In genomic region chr11:76217390-76217800, GRCm38 (mm10) we compare ENCODE assay signal across 8 mouse cellular contexts. TPM values are rescaled to one million over a fixed set of nuclear protein-coding genes. Genes with fewer than 3 reads are reported as not detected.
DNase-seq lines count a peak whose midpoint lies in the region; ATAC-seq and TF ChIP-seq lines count a peak whose summit lies in the region.

Gene Dbil5 (plus strand): TSS chr11:76217608.
Gene Gemin4 (minus strand): TSS chr11:76217664.

- peak within 1 kb of the TSS; percentile 87 for H3K9ac ChIP-seq in heart, embryonic 15.5 days
- H3K9ac ChIP-seq in liver, embryonic 14.5 days (replicated peaks) = peak within 1 kb of the TSS; percentile 81
- peak within 1 kb of the TSS; percentile 95 for H3K9ac ChIP-seq in neural tube, embryonic 11.5 days (ENCODE audit: low read length)
- H3K9ac ChIP-seq in stomach, postnatal 0 days (ENCODE audit: low read length) = peak within 1 kb of the TSS; percentile 90

- TF ChIP-seq CTCF in liver, embryonic 14.5 days (IDR thresholded peaks at IDR 0.05; ENCODE audit: low read depth) = peak; percentile 99
- peak; percentile 99 for TF ChIP-seq CTCF in stomach, postnatal 0 days (IDR thresholded peaks at IDR 0.05; ENCODE audit: low read depth)

- no peaks in the 10 kb centered on the region for H3K9me3 ChIP-seq in forebrain, embryonic 10.5 days
- no peaks in the 10 kb centered on the region for H3K9me3 ChIP-seq in heart, embryonic 15.5 days (replicated peaks)
- no peaks in the 10 kb centered on the region for H3K9me3 ChIP-seq in liver, embryonic 14.5 days (ENCODE audit: control insufficient read depth, low read length)
- no peaks in the 10 kb centered on the region for H3K9me3 ChIP-seq in neural tube, embryonic 11.5 days (ENCODE audit: control insufficient read depth, low read length)
- H3K9me3 ChIP-seq in stomach, postnatal 0 days (ENCODE audit: control insufficient read depth, low read length) = no peaks in the 10 kb centered on the region

- under 1% methylated on average over 35 of the region's 35 CpGs for WGBS in forebrain, embryonic 10.5 days
- under 1% methylated on average over 35 of the region's 35 CpGs for WGBS in heart, embryonic 15.5 days
- WGBS in liver, embryonic 14.5 days (ENCODE audit: insufficient replicate concordance) = under 1% methylated on average over 35 of the region's 35 CpGs
- 0% methylated on average over 33 of the region's 35 CpGs for WGBS in neural tube, embryonic 11.5 days
- under 1% methylated on average over 34 of the region's 35 CpGs for WGBS in stomach, postnatal 0 days

- peak within 1 kb of the TSS; percentile 79 for H3K4me2 ChIP-seq in heart, embryonic 15.5 days
- H3K4me2 ChIP-seq in liver, embryonic 14.5 days (ENCODE audit: low read depth) = peak within 1 kb of the TSS; percentile 83
- peak within 1 kb of the TSS; percentile 85 for H3K4me2 ChIP-seq in neural tube, embryonic 11.5 days (ENCODE audit: low read depth)
- peak within 1 kb of the TSS; percentile 92 for H3K4me2 ChIP-seq in stomach, postnatal 0 days (replicated peaks; ENCODE audit: low read depth)

- peaks cover 32% of the 10 kb centered on the region for H3K4me1 ChIP-seq in forebrain, embryonic 10.5 days
- H3K4me1 ChIP-seq in heart, embryonic 15.5 days (replicated peaks) = peaks cover 8% of the 10 kb centered on the region
- H3K4me1 ChIP-seq in liver, embryonic 14.5 days (replicated peaks; ENCODE audit: control insufficient read depth in 2 of 2, insufficient read depth in 2 of 2, low read length in 1 of 2) = peaks cover 5 to 15% of the 10 kb centered on the region in 2 experiments; a peak in 3 of 4 replicates
- no peaks in the 10 kb centered on the region for H3K4me1 ChIP-seq in neural tube, embryonic 11.5 days (ENCODE audit: control insufficient read depth, insufficient read depth, low read length)
- no peaks in the 10 kb centered on the region for H3K4me1 ChIP-seq in stomach, postnatal 0 days (replicated peaks; ENCODE audit: control insufficient read depth, insufficient read depth)

- no peaks in the 10 kb centered on the region for H3K27me3 ChIP-seq in forebrain, embryonic 10.5 days (ENCODE audit: poor library complexity, severe bottlenecking)
- no peaks in the 10 kb centered on the region for H3K27me3 ChIP-seq in heart, embryonic 15.5 days
- no peaks in the 10 kb centered on the region for H3K27me3 ChIP-seq in liver, embryonic 14.5 days (ENCODE audit: control insufficient read depth, insufficient read depth, low read length)
- no peaks in the 10 kb centered on the region for H3K27me3 ChIP-seq in neural tube, embryonic 11.5 days (ENCODE audit: control insufficient read depth, insufficient read depth, low read length)
- H3K27me3 ChIP-seq in stomach, postnatal 0 days (ENCODE audit: control insufficient read depth, insufficient read depth, low read length) = no peaks in the 10 kb centered on the region

- peak; percentile 97 to 98 for DNase-seq in CD8-positive naive resting alpha-beta T cell, adult 2 months (ENCODE audit: low read depth in 2 of 2, low spot score in 2 of 2)
- DNase-seq in c-Kit-positive CD71-negative TER-119-negative erythroid progenitor cells, embryonic 14.5 days (ENCODE audit: low read depth) = peak; percentile 99
- peak; percentile 97 for DNase-seq in forebrain, embryonic 10.5 days (ENCODE audit: extremely low spot score, low spot score)
- peak; percentile 98 for DNase-seq in kidney, postnatal 25 days
- peak; percentile 91 to 94 (median 93) for DNase-seq in liver, embryonic 14.5 days (ENCODE audit: low read depth in 3 of 3, low spot score in 3 of 3)
- peak; percentile 99 for DNase-seq in neural tube, embryonic 11.5 days (ENCODE audit: low spot score)
- peak; percentile 99 for DNase-seq in stomach, postnatal 0 days (ENCODE audit: low spot score)

- peak within 1 kb of the TSS; percentile 99 for H3K27ac ChIP-seq in forebrain, embryonic 10.5 days
- peak within 1 kb of the TSS; percentile 88 for H3K27ac ChIP-seq in heart, embryonic 15.5 days
- H3K27ac ChIP-seq in liver, embryonic 14.5 days = peak within 1 kb of the TSS; percentile 23
- peak within 1 kb of the TSS; percentile 83 for H3K27ac ChIP-seq in neural tube, embryonic 11.5 days (ENCODE audit: low read depth, low read length)
- peak within 1 kb of the TSS; percentile 97 for H3K27ac ChIP-seq in stomach, postnatal 0 days (replicated peaks)

- peak within 1 kb of the TSS; percentile 91 for H3K4me3 ChIP-seq in forebrain, embryonic 10.5 days
- peak within 1 kb of the TSS; percentile 77 for H3K4me3 ChIP-seq in heart, embryonic 15.5 days
- peak within 1 kb of the TSS; percentile 76 to 83 for H3K4me3 ChIP-seq in liver, embryonic 14.5 days (ENCODE audit: insufficient read depth in 1 of 2, low read depth in 2 of 2, low read length in 2 of 2)
- peak within 1 kb of the TSS; percentile 83 for H3K4me3 ChIP-seq in neural tube, embryonic 11.5 days (ENCODE audit: low read depth, low read length)
- peak within 1 kb of the TSS; percentile 80 for H3K4me3 ChIP-seq in stomach, postnatal 0 days (ENCODE audit: low read depth, low read length)

- TF ChIP-seq EP300 in liver, embryonic 14.5 days (IDR thresholded peaks at IDR 0.05; ENCODE audit: low read depth) = no peak
- no peak for TF ChIP-seq EP300 in stomach, postnatal 0 days (optimal IDR thresholded peaks at IDR 0.05)

- peak; percentile 97 for ATAC-seq in heart, embryonic 15.5 days (replicated peaks; ENCODE audit: insufficient number of reproducible peaks, insufficient read depth, low FRiP score, low read depth)
- peak; percentile 97 for ATAC-seq in liver, embryonic 14.5 days (ENCODE audit: insufficient read depth)
- ATAC-seq in neural tube, embryonic 11.5 days (ENCODE audit: insufficient read depth, low FRiP score, low TSS enrichment) = peak; percentile 98
- peak; percentile 96 for ATAC-seq in stomach, postnatal 0 days (ENCODE audit: low FRiP score, low TSS enrichment)

- peaks cover 71% of the 10 kb centered on the region for H3K36me3 ChIP-seq in forebrain, embryonic 10.5 days (replicated peaks)
- H3K36me3 ChIP-seq in heart, embryonic 15.5 days = peaks cover 37% of the 10 kb centered on the region
- peaks cover 9% of the 10 kb centered on the region for H3K36me3 ChIP-seq in liver, embryonic 14.5 days (replicated peaks; ENCODE audit: control insufficient read depth, insufficient read depth, low read depth)
- peaks cover 12% of the 10 kb centered on the region for H3K36me3 ChIP-seq in neural tube, embryonic 11.5 days (ENCODE audit: control insufficient read depth, insufficient read depth, low read length)
- peaks cover 5% of the 10 kb centered on the region for H3K36me3 ChIP-seq in stomach, postnatal 0 days (ENCODE audit: control insufficient read depth, insufficient read depth, low read length)

RNA-seq across cellular contexts. Expression of gene Dbil5, which starts in this region (rescaled TPM):
- polyA plus RNA-seq in forebrain, embryonic 10.5 days (2016; fragmentation: Nextera tagmentation; extraction: Ambion mirVana) = 0.53 TPM in 1 of 2 replicates, not detected in the other
- polyA plus RNA-seq in heart, embryonic 15.5 days (2015; fragmentation: Nextera tagmentation; extraction: Ambion mirVana) = 0.95 and 1.0 TPM in 2 replicates
- polyA plus RNA-seq in liver, embryonic 14.5 days (2012; rRNA removed) = 0.18 and 0.36 TPM in 2 replicates
- polyA plus RNA-seq in liver, embryonic 14.5 days (2014; fragmentation: Nextera tagmentation; extraction: Ambion mirVana) = 0.61 and 1.1 TPM in 2 replicates
- polyA plus RNA-seq in neural tube, embryonic 11.5 days (2014; fragmentation: Nextera tagmentation; extraction: Ambion mirVana) = 0.46 TPM in 1 of 2 replicates, not detected in the other
- 4.0 and 4.7 TPM in 2 replicates for polyA plus RNA-seq in stomach, postnatal 0 days (2015; fragmentation: Nextera tagmentation; extraction: Ambion mirVana)

RNA-seq across cellular contexts. Expression of gene Gemin4, which starts in this region (rescaled TPM):
- 65.6 and 68.5 TPM in 2 replicates for polyA plus RNA-seq in forebrain, embryonic 10.5 days (2016; fragmentation: Nextera tagmentation; extraction: Ambion mirVana)
- polyA plus RNA-seq in heart, embryonic 15.5 days (2015; fragmentation: Nextera tagmentation; extraction: Ambion mirVana) = 15.1 and 23.9 TPM in 2 replicates
- polyA plus RNA-seq in liver, embryonic 14.5 days (2012; rRNA removed) = 6.0 and 6.3 TPM in 2 replicates
- polyA plus RNA-seq in liver, embryonic 14.5 days (2014; fragmentation: Nextera tagmentation; extraction: Ambion mirVana) = 13.9 and 14.8 TPM in 2 replicates
- 37.9 and 43.6 TPM in 2 replicates for polyA plus RNA-seq in neural tube, embryonic 11.5 days (2014; fragmentation: Nextera tagmentation; extraction: Ambion mirVana)
- polyA plus RNA-seq in stomach, postnatal 0 days (2015; fragmentation: Nextera tagmentation; extraction: Ambion mirVana) = 18.5 and 21.9 TPM in 2 replicates

Comparison
In these comparisons a context has a peak if more than half of its experiments do, and no peak if none do; other contexts are left out.
1. Peak in every context shown above with its lines: DNase-seq, ATAC-seq, H3K4me3 ChIP-seq and H3K27ac ChIP-seq.
2. H3K27ac ChIP-seq: peak in every context shown above with its lines; median percentile 99 in forebrain, embryonic 10.5 days; 97 in stomach, postnatal 0 days; 88 in heart, embryonic 15.5 days; 83 in neural tube, embryonic 11.5 days; 23 in liver, embryonic 14.5 days.